Mouse (Mus musculus): ENCODE measurements around the gene Olfr770.
"Not testable (repeated sequence)": the region's sequence is repeated elsewhere in the genome, so short reads cannot be mapped to it uniquely, and the experiment has no call there.

Olfr770 gene

DNA sequence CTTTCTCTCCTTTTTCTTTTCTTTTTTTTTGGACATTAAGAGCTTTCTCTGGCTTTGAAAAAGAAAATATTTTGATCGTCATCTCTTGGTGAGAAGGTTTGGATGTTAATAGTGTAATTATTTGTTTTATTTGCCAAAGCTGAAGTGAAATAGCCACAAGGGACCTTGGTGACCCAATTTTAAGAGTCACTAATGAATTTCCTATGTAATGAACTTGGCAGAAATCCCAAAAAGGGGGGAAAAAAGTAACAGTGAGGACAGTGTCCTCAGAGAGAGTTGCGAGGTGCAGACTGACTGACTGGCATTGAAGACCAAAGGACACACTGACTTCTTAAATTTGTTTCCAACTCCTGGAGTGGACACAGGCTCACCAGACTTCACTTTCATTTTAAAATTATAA is at the start of gene Olfr770:
Olfr770 (minus strand) TSS at position 101 of the 400 bp plus-strand sequence.
- no peak for DNase-seq

DNA sequence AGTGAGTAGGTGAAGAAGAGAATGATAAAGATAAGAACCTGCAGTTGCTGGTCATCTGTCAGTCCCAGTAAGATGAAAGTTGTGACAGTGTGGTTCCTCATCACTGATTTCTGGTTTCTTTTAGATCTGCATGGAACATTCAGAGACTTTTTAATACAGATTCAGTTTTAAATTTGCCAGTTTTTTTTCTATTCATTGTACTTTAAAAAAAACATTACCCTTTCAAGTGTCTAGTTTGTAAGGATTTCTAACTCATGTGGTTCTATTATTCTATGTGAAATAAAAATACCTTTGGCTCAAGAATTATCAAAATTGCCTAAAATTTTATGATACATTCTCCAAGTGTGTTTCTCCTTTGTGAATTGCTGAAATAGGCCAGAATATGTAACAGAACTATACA is 48.5 kb upstream of the Olfr770 start, which contains the start of gene Olfr773:
Olfr773 (minus strand) TSS at position 101 of the 400 bp plus-strand sequence.
- DNase-seq, result not testable (repeated sequence)

- not testable (repeated sequence) for DNase-seq
These were observed 39.0 kb upstream of the Olfr770 start, which contains the start of gene Olfr772 for GRCm38 (mm10) chr10:129177821-129178220. TSS of gene Olfr772 (minus strand) at chr10:129177921.

- no peak for DNase-seq
These were observed 25.9 kb upstream of the Olfr770 start, which contains the start of gene Olfr771 for GRCm38 (mm10) chr10:129164651-129165050. TSS of gene Olfr771 (minus strand) at chr10:129164751.

GRCm38 (mm10) chr10:129117761-129118160 is 21.0 kb downstream of the Olfr770 start, which contains the start of gene Olfr769:
TSS of gene Olfr769 (minus strand) at chr10:129117861.
- no peak for DNase-seq

DNA sequence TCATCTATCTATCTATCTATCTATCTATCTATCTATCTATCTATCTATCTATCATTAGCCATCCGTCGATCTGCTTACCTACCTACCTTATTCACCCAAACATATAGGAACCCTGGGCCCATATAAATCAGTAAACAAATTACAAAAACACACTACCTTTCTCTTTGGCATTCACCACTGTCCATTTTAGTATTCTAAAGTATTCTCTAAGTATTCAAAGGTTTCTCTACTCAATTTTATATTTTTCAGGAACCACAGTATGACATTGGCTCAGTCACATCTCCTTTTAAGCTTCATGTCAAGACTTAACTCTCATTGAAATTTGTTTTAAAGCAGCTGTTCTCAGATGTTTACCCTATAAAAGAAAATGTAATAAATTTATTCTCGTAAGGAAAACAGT is 23.7 kb downstream of the Olfr770 start:
- no peak for DNase-seq

GRCm38 (mm10) chr10:129101231-129101630 is 37.6 kb downstream of the Olfr770 start:
- no peak for DNase-seq

DNA sequence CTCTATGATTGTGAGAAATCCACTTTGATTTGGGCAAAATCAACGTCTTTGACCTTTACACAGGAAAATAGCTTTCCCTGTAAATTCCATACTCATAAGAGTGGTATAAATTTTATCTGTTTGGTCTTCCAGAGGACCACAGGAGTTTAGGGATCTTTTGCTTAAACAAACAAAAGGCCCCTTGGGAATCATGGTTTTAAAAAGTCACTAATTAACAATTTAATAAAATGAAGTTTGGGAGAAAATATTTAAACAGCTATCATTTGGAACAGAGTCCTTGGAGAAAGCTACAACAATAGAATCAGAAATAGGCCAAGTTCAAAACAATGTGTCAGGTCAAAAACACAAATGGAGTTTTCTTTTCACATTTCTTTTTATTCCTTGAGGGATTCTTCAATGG is 39.5 kb downstream of the Olfr770 start, which contains the start of gene Olfr768:
Olfr768 (minus strand) TSS at position 101 of the 400 bp plus-strand sequence.
- no peak for DNase-seq

GRCm38 (mm10) chr10:129082810-129083209 is 56.0 kb downstream of the Olfr770 start, which contains the start of gene Olfr767:
TSS of gene Olfr767 (minus strand) at chr10:129082910.
- DNase-seq, result not testable (repeated sequence)

All from kidney, adult 18-20 months (tissue).